Mouse (Mus musculus) ES-Bruce4 (cell line): ENCODE measurements around the gene Adig.

ENCODE experiments used
- CTCF ChIP-seq: IDR thresholded peaks from one replicate; pipeline ENCODE4 v1.8.1; 2011; ENCODE audit warnings: low read depth, low read length
- EP300 ChIP-seq: IDR thresholded peaks from 2 replicates; pipeline ENCODE4 v1.6.1; 2011; ENCODE audit warnings: low read depth, low read length; ENCODE audit not compliant: insufficient read depth
- POLR2A ChIP-seq: IDR thresholded peaks from one replicate; pipeline ENCODE4 v1.8.1; 2011; ENCODE audit warnings: low read length; ENCODE audit not compliant: insufficient read depth

DNA sequence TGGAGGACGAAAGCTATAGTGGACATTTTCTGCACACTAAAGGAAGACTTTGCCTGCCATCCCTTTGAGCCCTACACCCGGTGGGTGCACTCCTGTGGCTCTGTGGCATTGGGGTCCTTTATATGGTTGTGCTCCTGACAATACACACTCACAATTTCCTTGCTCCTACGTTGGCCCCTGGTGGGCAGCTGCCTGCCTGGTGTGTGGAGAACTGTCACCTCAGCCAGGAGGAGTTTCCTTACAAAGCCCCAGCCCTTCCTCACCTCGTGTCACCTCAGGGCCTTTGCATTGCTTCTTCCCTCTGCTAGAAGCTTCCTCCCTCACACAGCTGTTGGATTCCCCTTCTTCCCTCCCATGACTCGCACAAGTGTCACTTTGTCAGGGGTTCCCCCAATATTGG, 4.1 kb downstream of the Adig start:
- TF ChIP-seq EP300 (no peak), POLR2A (no peak), CTCF (no peak)
